Mouse (Mus musculus) kidney, adult 2 months (tissue): ENCODE measurements at regions not wholly inside any gene's neighbourhood (a gene's known extent, or its start where the extent isn't known, plus 50 kb on each side); places are given as distances from the start of the nearest gene placed in this dataset.
A peak's percentile ranks its signal among the peaks of the same experiment; 100 is the strongest.

Experiments used
- DNase-seq: peaks from one replicate; pipeline ENCODE4 v3.0.0; 2021
- H3K27ac ChIP-seq: fragments of 200-500 bp; 2 replicates; pipeline ENCODE4 v1.5.1; 2012; ENCODE audit warnings: low read depth, low read length, control low read depth, inconsistent platforms; ENCODE audit not compliant: insufficient read depth
- H3K27me3 ChIP-seq: fragments of 200-500 bp; replicated peaks from 2 replicates; pipeline ENCODE4 v1.6.1; 2012; ENCODE audit warnings: mild to moderate bottlenecking, moderate library complexity, low read length, inconsistent platforms; ENCODE audit not compliant: control insufficient read depth, insufficient read depth
- H3K36me3 ChIP-seq: fragments of 200-500 bp; 2 replicates; pipeline ENCODE4 v1.6.1; 2012; ENCODE audit warnings: mild to moderate bottlenecking, moderate library complexity, low read length, inconsistent platforms; ENCODE audit not compliant: control insufficient read depth, insufficient read depth
- H3K4me1 ChIP-seq: fragments of 200-500 bp; 2 replicates; pipeline ENCODE4 v1.6.1; 2011; ENCODE audit warnings: low read length; ENCODE audit not compliant: control insufficient read depth, insufficient read depth
- H3K4me3 ChIP-seq: fragments of 200-500 bp; 2 replicates; pipeline ENCODE4 v1.5.1; 2011; ENCODE audit warnings: mild to moderate bottlenecking, low read depth, low read length, control low read depth; ENCODE audit not compliant: insufficient read depth
- CTCF ChIP-seq: fragments of 200-500 bp; conservative IDR thresholded peaks from 2 replicates; pipeline ENCODE4 v1.5.1; 2011; ENCODE audit warnings: low read depth, mild to moderate bottlenecking, control low read depth, low read length, moderate library complexity, mixed read lengths; ENCODE audit not compliant: insufficient read depth, insufficient read length
- POLR2A ChIP-seq: fragments of 200-500 bp; IDR thresholded peaks from one replicate; pipeline ENCODE4 v1.6.1; 2011; ENCODE audit warnings: low read depth, low read length, control low read depth
- WGBS: fragments of 180-500 bp; shearing (Covaris S2); methylation state at CpG from one replicate; pipeline ENCODE4 v1.1.7; 2018; 5-methylcytosine and 5-hydroxymethylcytosine counted together

GRCm38 (mm10) chr2:166228356-166228755, 72.9 kb upstream of the Sulf2 start:
- Histone ChIP-seq H3K27me3 (no peaks in the 10 kb centered on the region), H3K4me1 (no peaks in the 10 kb centered on the region), H3K36me3 (no peaks in the 10 kb centered on the region), H3K4me3 (no peak overlapping the region), H3K27ac (no peak overlapping the region)
- TF ChIP-seq CTCF (no peak), POLR2A (no peak)
- 71% methylated on average over 6 of the region's 6 CpGs for WGBS
- DNase-seq = no peak

GRCm38 (mm10) chr2:166227496-166227895, 72.0 kb upstream of the Sulf2 start:
- Histone ChIP-seq H3K27me3 (no peaks in the 10 kb centered on the region), H3K4me3 (no peak overlapping the region), H3K4me1 (no peaks in the 10 kb centered on the region), H3K27ac (no peak overlapping the region), H3K36me3 (no peaks in the 10 kb centered on the region)
- 69% methylated on average over 5 of the region's 5 CpGs for WGBS
- no peak for DNase-seq
- TF ChIP-seq CTCF (no peak), POLR2A (no peak)

- peak; percentile 12 for DNase-seq
- WGBS = 47% methylated on average over 3 of the region's 3 CpGs
- H3K36me3 ChIP-seq = no peaks in the 10 kb centered on the region
- no peaks in the 10 kb centered on the region for H3K27me3 ChIP-seq
- H3K4me1 ChIP-seq = no peaks in the 10 kb centered on the region
- H3K27ac ChIP-seq = no peak overlapping the region
- no peak overlapping the region for H3K4me3 ChIP-seq
- TF ChIP-seq POLR2A (no peak), CTCF (no peak)
Measured at GRCm38 (mm10) chr2:166226929-166227328, 71.5 kb upstream of the Sulf2 start.

GRCm38 (mm10) chr2:166226331-166226730, 70.9 kb upstream of the Sulf2 start:
- Histone ChIP-seq H3K4me3 (no peak overlapping the region), H3K27ac (no peak overlapping the region), H3K36me3 (no peaks in the 10 kb centered on the region), H3K27me3 (no peaks in the 10 kb centered on the region), H3K4me1 (no peaks in the 10 kb centered on the region)
- DNase-seq = peak; percentile 62
- TF ChIP-seq POLR2A = no peak
- no peak for TF ChIP-seq CTCF
- 81% methylated on average over 2 of the region's 2 CpGs for WGBS

GRCm38 (mm10) chr2:166225354-166225753, 69.9 kb upstream of the Sulf2 start:
- 91% methylated on average over 9 of the region's 9 CpGs for WGBS
- Histone ChIP-seq H3K27me3 (no peaks in the 10 kb centered on the region), H3K36me3 (no peaks in the 10 kb centered on the region), H3K4me3 (no peak overlapping the region), H3K4me1 (no peaks in the 10 kb centered on the region), H3K27ac (no peak overlapping the region)
- no peak for TF ChIP-seq CTCF
- TF ChIP-seq POLR2A = no peak
- no peak for DNase-seq

- no peak overlapping the region for H3K4me3 ChIP-seq
- DNase-seq = no peak
- H3K36me3 ChIP-seq = no peaks in the 10 kb centered on the region
- peaks cover 14% of the 10 kb centered on the region for H3K4me1 ChIP-seq
- H3K27ac ChIP-seq = no peak overlapping the region
- no peaks in the 10 kb centered on the region for H3K27me3 ChIP-seq
- TF ChIP-seq CTCF = no peak
- TF ChIP-seq POLR2A = no peak
- 91% methylated on average over 9 of the region's 9 CpGs for WGBS
Measured at GRCm38 (mm10) chr2:166218783-166219182, 63.3 kb upstream of the Sulf2 start.

- TF ChIP-seq CTCF (no peak), POLR2A (no peak)
- no peaks in the 10 kb centered on the region for H3K36me3 ChIP-seq
- no peak overlapping the region for H3K4me3 ChIP-seq
- DNase-seq = peak; percentile 46
- peak overlapping the region; percentile 42; the same call in 1 of the 2 replicates for H3K27ac ChIP-seq
- H3K27me3 ChIP-seq = no peaks in the 10 kb centered on the region
- H3K4me1 ChIP-seq = peaks cover 14% of the 10 kb centered on the region
- WGBS = 68% methylated on average over 11 of the region's 11 CpGs
Measured at GRCm38 (mm10) chr2:166216512-166216865, 61.0 kb upstream of the Sulf2 start.
